Mouse (Mus musculus): Measurements from ENCODE around the gene Rab4b. TPM values are rescaled to one million over a fixed set of nuclear protein-coding genes. Genes with fewer than 3 reads are reported as not detected.

The Rab4b gene
- polyA plus RNA-seq, 2 experiments = 15.9 to 19.1 TPM

GRCm38 (mm10) chr7:27161744-27162143 is 17.0 kb downstream of the Rab4b start:
- no peak for ATAC-seq (ENCODE audit: insufficient read depth)
- H3K27me3 ChIP-seq (ENCODE audit: control insufficient read depth, insufficient read depth, low read length) = no peaks in the 10 kb centered on the region
- no peak for DNase-seq (ENCODE audit: low read depth in 3 of 3, low spot score in 3 of 3)
- no peak overlapping the region for H3K4me3 ChIP-seq (ENCODE audit: insufficient read depth in 1 of 2, low read depth in 2 of 2, low read length in 2 of 2)
- H3K27ac ChIP-seq = no peak overlapping the region
- H3K4me1 ChIP-seq (replicated peaks; ENCODE audit: control insufficient read depth in 2 of 2, insufficient read depth in 2 of 2, low read length in 1 of 2) = peaks cover 0 to 7% of the 10 kb centered on the region in 2 experiments; a peak in 3 of 4 replicates
- H3K9ac ChIP-seq (replicated peaks) = no peak overlapping the region
- no peak overlapping the region for H3K4me2 ChIP-seq (ENCODE audit: low read depth)
- TF ChIP-seq CTCF (IDR thresholded peaks at IDR 0.05; ENCODE audit: low read depth) = no peak
- no peak for TF ChIP-seq EP300 (IDR thresholded peaks at IDR 0.05; ENCODE audit: low read depth)
- WGBS (ENCODE audit: insufficient replicate concordance) = 61% methylated on average over 4 of the region's 4 CpGs
- no peaks in the 10 kb centered on the region for H3K9me3 ChIP-seq (ENCODE audit: control insufficient read depth, low read length)
- peaks cover 4% of the 10 kb centered on the region for H3K36me3 ChIP-seq (replicated peaks; ENCODE audit: control insufficient read depth, insufficient read depth, low read depth)

DNA sequence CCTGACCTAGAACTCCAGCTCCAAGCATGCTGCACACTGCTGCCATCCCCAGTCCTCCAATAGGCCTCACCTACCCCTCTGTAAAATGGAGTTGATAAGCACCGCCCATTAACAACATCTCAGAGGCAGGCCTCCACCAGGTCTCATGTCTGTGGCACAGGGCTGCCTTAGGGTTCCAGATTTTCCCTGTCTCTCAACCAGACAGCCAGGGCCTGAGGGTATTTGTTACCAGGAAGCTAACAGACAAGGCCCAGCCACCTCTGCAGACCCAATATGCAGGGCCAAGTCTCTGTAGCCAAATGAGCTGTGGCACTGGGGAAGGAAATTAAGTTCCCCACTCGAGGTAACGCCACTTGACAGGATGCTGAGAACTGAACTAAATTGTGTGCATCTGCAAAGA is 17.8 kb downstream of the Rab4b start:
- Histone ChIP-seq H3K4me3 (ENCODE audit: insufficient read depth in 1 of 2, low read depth in 2 of 2, low read length in 2 of 2) (no peak overlapping the region), H3K4me1 (replicated peaks; ENCODE audit: control insufficient read depth in 2 of 2, insufficient read depth in 2 of 2, low read length in 1 of 2) (peaks cover 0 to 7% of the 10 kb centered on the region in 2 experiments; a peak in 3 of 4 replicates), H3K9ac (replicated peaks) (no peak overlapping the region), H3K36me3 (replicated peaks; ENCODE audit: control insufficient read depth, insufficient read depth, low read depth) (peaks cover 4% of the 10 kb centered on the region), H3K27me3 (ENCODE audit: control insufficient read depth, insufficient read depth, low read length) (no peaks in the 10 kb centered on the region), H3K9me3 (ENCODE audit: control insufficient read depth, low read length) (no peaks in the 10 kb centered on the region), H3K27ac (no peak overlapping the region), H3K4me2 (ENCODE audit: low read depth) (no peak overlapping the region)
- no peak for TF ChIP-seq EP300 (IDR thresholded peaks at IDR 0.05; ENCODE audit: low read depth)
- no peak for TF ChIP-seq CTCF (IDR thresholded peaks at IDR 0.05; ENCODE audit: low read depth)
- 53% methylated on average over 3 of the region's 3 CpGs for WGBS (ENCODE audit: insufficient replicate concordance)
- ATAC-seq (ENCODE audit: insufficient read depth) (no peak), DNase-seq (ENCODE audit: low read depth in 3 of 3, low spot score in 3 of 3) (no peak)

GRCm38 (mm10) chr7:27159882-27160281 is 18.8 kb downstream of the Rab4b start:
- Histone ChIP-seq H3K27me3 (ENCODE audit: control insufficient read depth, insufficient read depth, low read length) (no peaks in the 10 kb centered on the region), H3K36me3 (replicated peaks; ENCODE audit: control insufficient read depth, insufficient read depth, low read depth) (peaks cover 4% of the 10 kb centered on the region), H3K27ac (no peak overlapping the region), H3K4me3 (ENCODE audit: insufficient read depth in 1 of 2, low read depth in 2 of 2, low read length in 2 of 2) (no peak overlapping the region), H3K9ac (replicated peaks) (no peak overlapping the region), H3K4me1 (replicated peaks; ENCODE audit: control insufficient read depth in 2 of 2, insufficient read depth in 2 of 2, low read length in 1 of 2) (peaks cover 0 to 7% of the 10 kb centered on the region in 2 experiments; a peak in 2 of 4 replicates), H3K9me3 (ENCODE audit: control insufficient read depth, low read length) (no peaks in the 10 kb centered on the region), H3K4me2 (ENCODE audit: low read depth) (no peak overlapping the region)
- 10% methylated on average over 8 of the region's 8 CpGs for WGBS (ENCODE audit: insufficient replicate concordance)
- DNase-seq (ENCODE audit: low read depth in 3 of 3, low spot score in 3 of 3) (peak; percentile 52 to 66 (median 56)), ATAC-seq (ENCODE audit: insufficient read depth) (peak; percentile 76)
- TF ChIP-seq EP300 (IDR thresholded peaks at IDR 0.05; ENCODE audit: low read depth) (no peak), CTCF (IDR thresholded peaks at IDR 0.05; ENCODE audit: low read depth) (peak; percentile 99)

DNA sequence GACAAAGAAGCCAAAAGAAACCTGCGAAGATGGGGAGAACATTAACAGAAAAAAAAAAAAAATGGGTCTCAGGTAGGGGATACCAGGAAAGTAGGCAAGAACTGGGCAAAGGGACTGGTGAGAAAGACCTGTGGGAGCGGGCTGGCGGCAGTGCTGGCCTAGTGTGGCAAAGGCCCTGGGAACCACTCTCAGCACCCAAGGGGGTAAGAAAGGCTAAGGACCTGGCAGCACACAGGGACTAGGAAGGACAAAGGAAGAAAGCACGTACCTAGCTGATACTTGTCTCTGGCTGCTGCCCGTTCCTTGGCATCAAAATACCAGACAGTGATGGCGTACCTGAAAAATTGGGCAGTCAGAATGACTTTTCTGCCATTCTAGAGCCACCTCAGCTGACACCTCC is 19.4 kb downstream of the Rab4b start:
- no peaks in the 10 kb centered on the region for H3K9me3 ChIP-seq (ENCODE audit: control insufficient read depth, low read length)
- H3K4me3 ChIP-seq (ENCODE audit: insufficient read depth in 1 of 2, low read depth in 2 of 2, low read length in 2 of 2) = no peak overlapping the region
- ATAC-seq (ENCODE audit: insufficient read depth) (no peak), DNase-seq (ENCODE audit: low read depth in 3 of 3, low spot score in 3 of 3) (no peak)
- peaks cover 4% of the 10 kb centered on the region for H3K36me3 ChIP-seq (replicated peaks; ENCODE audit: control insufficient read depth, insufficient read depth, low read depth)
- no peak overlapping the region for H3K27ac ChIP-seq
- peaks cover 0 to 7% of the 10 kb centered on the region in 2 experiments; a peak in 2 of 4 replicates for H3K4me1 ChIP-seq (replicated peaks; ENCODE audit: control insufficient read depth in 2 of 2, insufficient read depth in 2 of 2, low read length in 1 of 2)
- no peak overlapping the region for H3K9ac ChIP-seq (replicated peaks)
- no peaks in the 10 kb centered on the region for H3K27me3 ChIP-seq (ENCODE audit: control insufficient read depth, insufficient read depth, low read length)
- TF ChIP-seq CTCF (IDR thresholded peaks at IDR 0.05; ENCODE audit: low read depth) (no peak), EP300 (IDR thresholded peaks at IDR 0.05; ENCODE audit: low read depth) (no peak)
- WGBS (ENCODE audit: insufficient replicate concordance) = 81% methylated on average over 6 of the region's 6 CpGs
- no peak overlapping the region for H3K4me2 ChIP-seq (ENCODE audit: low read depth)

DNA sequence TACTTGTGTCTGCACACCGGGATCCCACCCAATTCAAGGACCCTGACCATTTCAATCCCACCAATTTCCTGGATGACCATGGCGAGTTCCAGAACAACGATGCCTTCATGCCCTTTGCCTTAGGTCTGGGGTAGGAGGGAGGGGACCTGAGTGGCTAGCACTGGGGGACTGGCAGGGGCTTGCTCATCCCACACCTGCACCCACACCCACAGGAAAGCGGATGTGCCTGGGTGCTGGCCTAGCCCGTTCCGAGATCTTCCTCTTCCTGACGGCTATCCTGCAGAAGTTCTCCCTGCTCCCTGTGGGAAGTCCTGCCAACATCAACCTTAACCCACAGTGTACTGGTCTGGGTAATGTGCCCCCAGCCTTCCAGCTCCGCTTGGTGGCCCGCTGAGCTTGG is 20.5 kb downstream of the Rab4b start:
- peaks cover 4% of the 10 kb centered on the region for H3K36me3 ChIP-seq (replicated peaks; ENCODE audit: control insufficient read depth, insufficient read depth, low read depth)
- TF ChIP-seq CTCF (IDR thresholded peaks at IDR 0.05; ENCODE audit: low read depth) (no peak), EP300 (IDR thresholded peaks at IDR 0.05; ENCODE audit: low read depth) (no peak)
- no peak overlapping the region for H3K4me3 ChIP-seq (ENCODE audit: insufficient read depth in 1 of 2, low read depth in 2 of 2, low read length in 2 of 2)
- no peak overlapping the region for H3K4me2 ChIP-seq (ENCODE audit: low read depth)
- H3K27me3 ChIP-seq (ENCODE audit: control insufficient read depth, insufficient read depth, low read length) = no peaks in the 10 kb centered on the region
- peaks cover 0 to 7% of the 10 kb centered on the region in 2 experiments; a peak in 2 of 4 replicates for H3K4me1 ChIP-seq (replicated peaks; ENCODE audit: control insufficient read depth in 2 of 2, insufficient read depth in 2 of 2, low read length in 1 of 2)
- H3K27ac ChIP-seq = no peak overlapping the region
- DNase-seq (ENCODE audit: low read depth in 3 of 3, low spot score in 3 of 3) (no peak), ATAC-seq (ENCODE audit: insufficient read depth) (no peak)
- no peaks in the 10 kb centered on the region for H3K9me3 ChIP-seq (ENCODE audit: control insufficient read depth, low read length)
- 81% methylated on average over 9 of the region's 9 CpGs for WGBS (ENCODE audit: insufficient replicate concordance)
- no peak overlapping the region for H3K9ac ChIP-seq (replicated peaks)

Data from liver, embryonic 14.5 days (tissue).